Mouse (Mus musculus): ENCODE results near the gene Ahcy. TPM values are rescaled to one million over a fixed set of nuclear protein-coding genes. Genes with fewer than 3 reads are reported as not detected.
A peak's percentile ranks its signal among the peaks of the same experiment; 100 is the strongest.

Gene Ahcy
- polyA plus RNA-seq, 2 experiments: 61.3 to 89.4 TPM

DNA sequence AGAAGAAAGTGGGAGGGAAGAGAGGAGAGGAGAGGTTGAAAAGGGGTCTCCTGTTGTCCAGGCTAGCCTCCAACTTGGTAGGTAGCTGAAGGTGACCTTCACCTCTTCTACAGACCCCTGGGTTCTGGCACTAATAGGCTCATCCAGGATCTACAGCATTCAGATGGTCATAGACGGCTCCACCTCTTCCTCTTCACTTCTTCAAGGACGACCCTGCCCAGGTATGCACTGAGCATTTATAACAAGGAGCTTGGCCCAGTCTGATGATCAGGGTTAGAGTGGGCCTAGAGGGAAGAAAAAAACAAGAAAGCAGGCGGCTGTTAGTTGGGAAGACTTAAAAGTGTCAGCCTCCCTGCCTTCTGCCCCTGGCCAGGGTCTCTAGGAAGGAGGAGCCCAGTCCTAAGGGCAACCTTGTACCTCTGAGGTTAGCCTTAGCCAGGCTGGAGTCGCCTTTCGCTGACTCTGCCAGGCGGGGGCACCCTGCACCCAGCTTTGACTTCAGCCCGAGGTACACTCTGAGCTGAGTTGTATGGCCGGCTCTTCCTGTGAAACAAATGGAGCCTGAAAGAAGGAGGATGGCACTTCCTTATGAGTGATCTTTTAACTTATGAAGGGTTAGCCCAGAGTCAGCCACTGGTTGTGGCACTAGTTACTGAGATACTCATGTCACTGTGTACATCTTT lies 8.0 kb upstream of the Ahcy start:
- no peaks in the 10 kb centered on the region for H3K9me3 ChIP-seq (ENCODE audit: control insufficient read depth, low read length)
- no peak overlapping the region for H3K4me3 ChIP-seq (ENCODE audit: insufficient read depth in 1 of 2, low read depth in 2 of 2, low read length in 2 of 2)
- H3K36me3 ChIP-seq (replicated peaks; ENCODE audit: control insufficient read depth, insufficient read depth, low read depth): no peaks in the 10 kb centered on the region
- no peak overlapping the region for H3K4me2 ChIP-seq (ENCODE audit: low read depth)
- H3K4me1 ChIP-seq (replicated peaks; ENCODE audit: control insufficient read depth in 2 of 2, insufficient read depth in 2 of 2, low read length in 1 of 2): peaks cover 0 to 2% of the 10 kb centered on the region in 2 experiments; a peak in 1 of 4 replicates
- ATAC-seq (ENCODE audit: insufficient read depth) (peak; percentile 73; the same call in 1 of the 2 replicates), DNase-seq (ENCODE audit: low read depth in 3 of 3, low spot score in 3 of 3) (no peak)
- no peaks in the 10 kb centered on the region for H3K27me3 ChIP-seq (ENCODE audit: control insufficient read depth, insufficient read depth, low read length)
- 15% methylated on average over 8 of the region's 8 CpGs for WGBS (ENCODE audit: insufficient replicate concordance)
- no peak overlapping the region for H3K9ac ChIP-seq (replicated peaks)
- no peak for TF ChIP-seq EP300 (IDR thresholded peaks at IDR 0.05; ENCODE audit: low read depth)
- TF ChIP-seq CTCF (IDR thresholded peaks at IDR 0.05; ENCODE audit: low read depth): peak; percentile 87
- H3K27ac ChIP-seq: no peak overlapping the region

- Histone ChIP-seq H3K9ac (replicated peaks) (no peak overlapping the region), H3K27me3 (ENCODE audit: control insufficient read depth, insufficient read depth, low read length) (no peaks in the 10 kb centered on the region), H3K4me2 (ENCODE audit: low read depth) (no peak overlapping the region), H3K4me3 (ENCODE audit: insufficient read depth in 1 of 2, low read depth in 2 of 2, low read length in 2 of 2) (no peak overlapping the region), H3K27ac (no peak overlapping the region), H3K9me3 (ENCODE audit: control insufficient read depth, low read length) (no peaks in the 10 kb centered on the region), H3K4me1 (replicated peaks; ENCODE audit: control insufficient read depth in 2 of 2, insufficient read depth in 2 of 2, low read length in 1 of 2) (peaks cover 0 to 2% of the 10 kb centered on the region in 2 experiments; a peak in 1 of 4 replicates), H3K36me3 (replicated peaks; ENCODE audit: control insufficient read depth, insufficient read depth, low read depth) (no peaks in the 10 kb centered on the region)
- 62% methylated on average over 3 of the region's 3 CpGs for WGBS (ENCODE audit: insufficient replicate concordance)
- DNase-seq (ENCODE audit: low read depth in 3 of 3, low spot score in 3 of 3) (no peak), ATAC-seq (ENCODE audit: insufficient read depth) (no peak)
- TF ChIP-seq EP300 (IDR thresholded peaks at IDR 0.05; ENCODE audit: low read depth) (no peak), CTCF (IDR thresholded peaks at IDR 0.05; ENCODE audit: low read depth) (no peak)
These were observed 6.8 kb upstream of the Ahcy start for GRCm38 (mm10) chr2:155081056-155081455.

- WGBS (ENCODE audit: insufficient replicate concordance): 50% methylated on average over 4 of the region's 4 CpGs
- Histone ChIP-seq H3K4me2 (ENCODE audit: low read depth) (no peak overlapping the region), H3K4me1 (replicated peaks; ENCODE audit: control insufficient read depth in 2 of 2, insufficient read depth in 2 of 2, low read length in 1 of 2) (peaks cover 2 to 6% of the 10 kb centered on the region in 2 experiments), H3K9me3 (ENCODE audit: control insufficient read depth, low read length) (no peaks in the 10 kb centered on the region), H3K9ac (replicated peaks) (no peak overlapping the region), H3K4me3 (ENCODE audit: insufficient read depth in 1 of 2, low read depth in 2 of 2, low read length in 2 of 2) (no peak overlapping the region), H3K36me3 (replicated peaks; ENCODE audit: control insufficient read depth, insufficient read depth, low read depth) (no peaks in the 10 kb centered on the region), H3K27me3 (ENCODE audit: control insufficient read depth, insufficient read depth, low read length) (no peaks in the 10 kb centered on the region), H3K27ac (no peak overlapping the region)
- TF ChIP-seq CTCF (IDR thresholded peaks at IDR 0.05; ENCODE audit: low read depth): no peak
- TF ChIP-seq EP300 (IDR thresholded peaks at IDR 0.05; ENCODE audit: low read depth): no peak
- ATAC-seq (ENCODE audit: insufficient read depth): no peak
- DNase-seq (ENCODE audit: low read depth in 3 of 3, low spot score in 3 of 3): no peak
These were observed 5.9 kb upstream of the Ahcy start for GRCm38 (mm10) chr2:155080179-155080530.

- Histone ChIP-seq H3K4me3 (ENCODE audit: insufficient read depth in 1 of 2, low read depth in 2 of 2, low read length in 2 of 2) (no peak overlapping the region), H3K4me2 (ENCODE audit: low read depth) (no peak overlapping the region), H3K36me3 (replicated peaks; ENCODE audit: control insufficient read depth, insufficient read depth, low read depth) (no peaks in the 10 kb centered on the region), H3K27ac (no peak overlapping the region), H3K9me3 (ENCODE audit: control insufficient read depth, low read length) (no peaks in the 10 kb centered on the region), H3K4me1 (replicated peaks; ENCODE audit: control insufficient read depth in 2 of 2, insufficient read depth in 2 of 2, low read length in 1 of 2) (peaks cover 7 to 11% of the 10 kb centered on the region in 2 experiments), H3K9ac (replicated peaks) (no peak overlapping the region), H3K27me3 (ENCODE audit: control insufficient read depth, insufficient read depth, low read length) (no peaks in the 10 kb centered on the region)
- 23% methylated on average over 7 of the region's 7 CpGs for WGBS (ENCODE audit: insufficient replicate concordance)
- no peak for TF ChIP-seq CTCF (IDR thresholded peaks at IDR 0.05; ENCODE audit: low read depth)
- no peak for TF ChIP-seq EP300 (IDR thresholded peaks at IDR 0.05; ENCODE audit: low read depth)
- no peak for ATAC-seq (ENCODE audit: insufficient read depth)
- no peak for DNase-seq (ENCODE audit: low read depth in 3 of 3, low spot score in 3 of 3)
These were observed 5.3 kb upstream of the Ahcy start for GRCm38 (mm10) chr2:155079500-155080178.

DNA sequence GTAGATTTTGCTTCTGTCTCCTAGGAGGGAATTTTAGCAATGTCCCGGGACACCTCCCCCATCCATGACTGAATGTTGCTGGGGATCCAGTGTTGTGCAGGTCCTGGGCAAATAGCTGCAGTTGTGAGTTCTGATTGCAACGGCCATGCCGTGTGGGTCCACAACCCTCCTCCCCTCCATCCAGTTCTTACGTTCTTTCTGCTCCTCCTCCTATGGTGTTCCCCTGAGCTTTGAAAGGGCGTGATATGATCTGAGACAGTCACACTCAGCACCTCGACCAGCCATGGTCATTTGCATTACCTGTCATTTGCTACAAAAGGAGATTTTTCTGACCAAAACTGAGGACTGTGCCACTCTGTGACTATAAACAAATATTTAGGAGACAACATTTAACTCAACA lies 1.4 kb upstream of the Ahcy start:
- TF ChIP-seq CTCF (IDR thresholded peaks at IDR 0.05; ENCODE audit: low read depth): no peak
- TF ChIP-seq EP300 (IDR thresholded peaks at IDR 0.05; ENCODE audit: low read depth): no peak
- H3K27me3 ChIP-seq (ENCODE audit: control insufficient read depth, insufficient read depth, low read length): no peaks in the 10 kb centered on the region
- no peak overlapping the region for H3K4me2 ChIP-seq (ENCODE audit: low read depth)
- H3K4me1 ChIP-seq (replicated peaks; ENCODE audit: control insufficient read depth in 2 of 2, insufficient read depth in 2 of 2, low read length in 1 of 2): peaks cover 13 to 32% of the 10 kb centered on the region in 2 experiments
- H3K9ac ChIP-seq (replicated peaks): no peak overlapping the region
- no peak overlapping the region for H3K27ac ChIP-seq
- no peaks in the 10 kb centered on the region for H3K36me3 ChIP-seq (replicated peaks; ENCODE audit: control insufficient read depth, insufficient read depth, low read depth)
- H3K9me3 ChIP-seq (ENCODE audit: control insufficient read depth, low read length): no peaks in the 10 kb centered on the region
- ATAC-seq (ENCODE audit: insufficient read depth) (no peak), DNase-seq (ENCODE audit: low read depth in 3 of 3, low spot score in 3 of 3) (no peak)
- no peak overlapping the region for H3K4me3 ChIP-seq (ENCODE audit: insufficient read depth in 1 of 2, low read depth in 2 of 2, low read length in 2 of 2)
- 63% methylated on average over 6 of the region's 6 CpGs for WGBS (ENCODE audit: insufficient replicate concordance)
